Mouse (Mus musculus) kidney, embryonic 14.5 days (tissue): ENCODE results near the gene Mga. TPM values are rescaled to one million over a fixed set of nuclear protein-coding genes. Genes with fewer than 3 reads are reported as not detected.

Source experiments
- ATAC-seq: fragments of 200-750 bp; cut with Nextera tagmentation; 2 replicates; pipeline ENCODE4 v1.8.0; 2017; ENCODE audit warnings: moderate number of reproducible peaks, mild to moderate bottlenecking, moderate TSS enrichment, moderate library complexity; ENCODE audit not compliant: low FRiP score, low TSS enrichment
- H3K27ac ChIP-seq: fragments of 300-500 bp; sonication (generic); 2 replicates; pipeline ENCODE4 v1.5.1; 2014; ENCODE audit warnings: low read depth, mild to moderate bottlenecking, low read length, moderate library complexity, mixed read lengths
- H3K27me3 ChIP-seq: fragments of 300-500 bp; sonication (generic); 2 replicates; pipeline ENCODE4 v1.6.1; 2014; ENCODE audit warnings: mild to moderate bottlenecking, low read length; ENCODE audit not compliant: control insufficient read depth, insufficient read depth
- H3K36me3 ChIP-seq: fragments of 300-500 bp; sonication (generic); 2 replicates; pipeline ENCODE4 v1.6.1; 2014; ENCODE audit warnings: low read length, mixed read lengths; ENCODE audit not compliant: control insufficient read depth, insufficient read depth
- H3K4me1 ChIP-seq: fragments of 300-500 bp; sonication (generic); 2 replicates; pipeline ENCODE4 v1.6.1; 2014; ENCODE audit warnings: low read length, mixed read lengths; ENCODE audit not compliant: control insufficient read depth, insufficient read depth
- H3K4me2 ChIP-seq: fragments of 300-500 bp; sonication (generic); replicated peaks from 2 replicates; pipeline ENCODE4 v1.6.1; 2014; ENCODE audit warnings: low read depth, mild to moderate bottlenecking, low read length
- H3K4me3 ChIP-seq: fragments of 300-500 bp; sonication (generic); 2 replicates; pipeline ENCODE4 v1.5.1; 2014; ENCODE audit warnings: mild to moderate bottlenecking, low read length
- H3K9ac ChIP-seq: fragments of 300-500 bp; sonication (generic); 2 replicates; pipeline ENCODE4 v1.6.1; 2014; ENCODE audit warnings: low read depth, mild to moderate bottlenecking, low read length, moderate library complexity
- H3K9me3 ChIP-seq: fragments of 300-500 bp; sonication (generic); 2 replicates; pipeline ENCODE4 v1.6.1; 2016; ENCODE audit warnings: low read length; ENCODE audit not compliant: control insufficient read depth
- WGBS: fragments of 180-500 bp; shearing (Covaris S2); extraction: QIAGEN DNeasy Blood & Tissue Kit; methylation state at CpG from one replicate; pipeline ENCODE4 v1.1.7; 2014; 5-methylcytosine and 5-hydroxymethylcytosine counted together
- polyA plus RNA-seq: library from polyadenylated mRNA; unstranded; fragments of >200 nt; fragmentation: Nextera tagmentation; extraction: Ambion mirVana; gene quantifications from 2 replicates; pipeline ENCODE4 v1.2.1, GENCODE M21; 2014

The Mga gene
- polyA plus RNA-seq, 1 experiment from 2014 or later, result 41.5 TPM

DNA sequence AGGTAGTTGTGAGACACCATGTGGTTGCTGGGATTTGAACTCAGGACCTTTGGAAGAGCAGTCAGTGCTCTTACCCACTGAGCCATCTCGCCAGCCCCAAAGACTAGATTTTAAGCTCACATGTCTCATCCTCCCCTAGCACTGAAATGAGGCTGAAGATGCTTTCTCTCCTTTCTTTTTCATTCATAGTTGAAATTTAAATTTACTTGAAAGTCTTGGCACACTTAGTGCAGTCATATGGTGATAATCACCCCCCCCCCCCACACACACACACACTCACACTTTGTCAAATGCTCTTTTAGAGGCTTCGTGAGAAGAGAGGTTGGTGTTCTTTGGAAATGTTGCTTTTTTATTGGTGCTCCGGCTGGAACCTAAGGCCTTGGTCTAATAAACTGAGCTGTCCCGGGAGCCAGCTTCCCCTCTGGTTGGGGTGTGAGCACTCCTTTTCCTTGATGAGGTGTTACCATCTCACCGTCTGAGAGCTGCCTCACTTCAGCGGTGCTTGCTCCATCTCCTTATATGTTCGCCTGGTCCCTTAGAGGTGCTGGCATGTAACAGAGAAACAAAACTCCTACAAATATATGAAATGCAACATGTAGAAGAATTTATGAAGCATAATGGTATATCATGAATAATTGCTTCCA lies 83.4 kb downstream of the Mga start:
- Histone ChIP-seq H3K9me3 (no peaks in the 10 kb centered on the region), H3K27ac (no peak overlapping the region), H3K9ac (no peak overlapping the region), H3K27me3 (no peaks in the 10 kb centered on the region), H3K4me1 (no peaks in the 10 kb centered on the region), H3K36me3 (no peaks in the 10 kb centered on the region), H3K4me3 (no peak overlapping the region), H3K4me2 (no peak overlapping the region)
- no peak for ATAC-seq
- WGBS, result 60% methylated on average over 7 of the region's 7 CpGs

DNA sequence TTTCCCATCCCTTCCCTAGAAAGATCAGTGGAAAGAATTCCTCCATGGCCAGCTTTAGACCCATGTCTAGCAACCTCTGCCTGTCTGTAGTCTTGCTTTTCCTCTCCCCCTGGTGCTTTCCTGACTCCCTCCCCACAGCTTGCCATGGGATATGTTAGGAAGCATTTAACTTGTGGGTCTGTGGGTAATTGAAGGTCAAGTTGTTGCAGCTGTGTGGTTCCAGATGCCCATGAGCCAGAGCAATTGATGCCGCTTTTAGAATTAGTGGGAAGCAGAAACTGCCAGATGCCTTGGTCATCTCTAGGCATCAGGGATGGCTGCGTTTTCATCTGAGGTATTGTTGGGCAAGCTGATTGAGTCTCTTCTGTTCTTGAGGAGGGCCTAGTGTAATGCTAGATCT lies 84.6 kb downstream of the Mga start:
- no peaks in the 10 kb centered on the region for H3K9me3 ChIP-seq
- H3K36me3 ChIP-seq, result no peaks in the 10 kb centered on the region
- no peak for ATAC-seq
- H3K4me3 ChIP-seq, result no peak overlapping the region
- H3K27me3 ChIP-seq, result no peaks in the 10 kb centered on the region
- H3K4me2 ChIP-seq, result no peak overlapping the region
- WGBS, result 77% methylated on average over 2 of the region's 2 CpGs
- no peak overlapping the region for H3K27ac ChIP-seq
- no peaks in the 10 kb centered on the region for H3K4me1 ChIP-seq
- H3K9ac ChIP-seq, result no peak overlapping the region

DNA sequence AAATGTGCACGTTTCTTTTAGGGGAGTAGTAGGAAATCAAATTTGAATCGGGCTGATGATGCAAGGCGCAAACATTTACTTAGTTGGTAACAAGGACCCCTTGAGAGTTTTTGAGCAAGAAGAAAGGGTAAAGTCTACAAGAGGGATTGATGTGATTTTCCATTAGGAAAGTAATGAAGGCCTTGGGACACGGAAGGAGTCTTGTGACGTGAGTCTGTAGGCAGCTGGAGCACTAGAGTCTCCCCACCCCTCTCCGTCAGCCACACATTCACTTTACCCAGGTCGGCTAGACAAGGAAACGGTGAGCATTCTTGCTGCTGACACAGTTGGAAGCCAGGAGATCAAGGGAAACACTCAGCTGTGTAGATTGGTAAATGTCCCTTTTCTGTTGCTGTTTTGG lies 88.8 kb downstream of the Mga start:
- WGBS, result 74% methylated on average over 8 of the region's 8 CpGs
- Histone ChIP-seq H3K27me3 (no peaks in the 10 kb centered on the region), H3K9ac (no peak overlapping the region), H3K27ac (no peak overlapping the region), H3K4me2 (no peak overlapping the region), H3K4me1 (no peaks in the 10 kb centered on the region), H3K36me3 (no peaks in the 10 kb centered on the region), H3K4me3 (no peak overlapping the region), H3K9me3 (no peaks in the 10 kb centered on the region)
- no peak for ATAC-seq

DNA sequence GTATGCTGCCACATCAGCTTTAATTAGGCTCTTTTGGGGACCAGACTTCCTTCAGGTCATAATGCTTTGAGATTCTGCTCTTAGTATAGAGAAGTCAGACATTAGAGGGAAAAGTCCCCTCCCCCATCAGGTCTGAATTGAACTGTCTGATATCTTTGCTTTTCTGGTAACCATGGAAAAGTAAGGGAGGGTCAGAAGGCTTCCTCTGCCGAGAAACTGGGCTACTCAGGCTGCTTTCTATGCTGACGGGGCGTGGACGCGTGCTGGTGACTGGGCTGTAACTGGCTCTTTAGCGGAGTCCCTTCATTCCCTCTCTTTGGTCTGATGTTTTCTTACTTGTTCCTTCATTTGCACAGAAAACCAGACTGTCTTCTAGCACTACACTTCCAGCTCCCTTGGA lies 89.3 kb downstream of the Mga start:
- no peaks in the 10 kb centered on the region for H3K36me3 ChIP-seq
- no peak overlapping the region for H3K4me2 ChIP-seq
- H3K9ac ChIP-seq, result no peak overlapping the region
- no peaks in the 10 kb centered on the region for H3K9me3 ChIP-seq
- H3K4me1 ChIP-seq, result no peaks in the 10 kb centered on the region
- 75% methylated on average over 6 of the region's 6 CpGs for WGBS
- H3K27me3 ChIP-seq, result no peaks in the 10 kb centered on the region
- H3K4me3 ChIP-seq, result no peak overlapping the region
- no peak overlapping the region for H3K27ac ChIP-seq
- ATAC-seq, result no peak

DNA sequence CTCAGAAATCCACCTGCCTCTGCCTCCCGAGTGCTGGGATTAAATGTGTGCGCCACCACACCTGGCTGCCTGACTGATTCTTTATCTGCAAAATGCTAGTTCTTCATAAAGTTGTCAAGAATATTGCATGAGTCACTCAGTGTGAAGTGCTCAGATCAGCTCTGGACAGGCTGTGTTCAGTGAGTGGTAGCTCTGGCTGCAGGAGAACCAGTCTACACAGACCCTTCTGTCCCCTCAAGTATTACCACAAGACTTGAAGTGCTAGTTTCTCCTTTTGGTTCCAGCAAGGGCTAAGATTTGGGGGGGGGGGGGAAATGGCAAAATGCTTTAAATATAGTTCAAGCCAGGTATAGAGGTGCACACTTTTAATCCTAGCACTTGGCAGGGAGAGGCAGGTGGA lies 90.4 kb downstream of the Mga start:
- Histone ChIP-seq H3K9ac (no peak overlapping the region), H3K36me3 (no peaks in the 10 kb centered on the region), H3K4me3 (no peak overlapping the region), H3K27ac (no peak overlapping the region), H3K27me3 (no peaks in the 10 kb centered on the region), H3K9me3 (no peaks in the 10 kb centered on the region), H3K4me1 (no peaks in the 10 kb centered on the region), H3K4me2 (no peak overlapping the region)
- no peak for ATAC-seq
- 93% methylated on average over 2 of the region's 2 CpGs for WGBS

DNA sequence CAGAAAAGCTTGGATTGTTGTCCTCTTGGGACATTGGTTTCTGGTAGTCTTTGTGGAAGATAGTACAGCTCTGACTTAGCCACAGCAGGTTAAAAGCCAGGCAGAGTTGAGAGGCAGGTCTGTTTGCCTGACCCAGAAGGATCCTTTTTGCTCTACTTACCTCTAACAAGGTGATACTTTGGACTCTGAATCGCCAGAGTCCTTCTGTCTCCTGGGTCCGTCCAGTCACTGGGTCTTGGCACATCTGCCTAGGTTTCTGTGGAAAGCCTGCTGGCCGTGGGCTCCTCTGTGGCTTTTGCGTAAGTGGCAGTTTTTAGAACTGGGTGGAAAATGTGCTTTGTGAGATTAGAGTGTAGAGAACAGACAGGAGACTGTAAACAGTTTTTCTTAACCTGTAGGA lies 91.9 kb downstream of the Mga start:
- Histone ChIP-seq H3K4me2 (no peak overlapping the region), H3K4me1 (no peaks in the 10 kb centered on the region), H3K9ac (no peak overlapping the region), H3K36me3 (no peaks in the 10 kb centered on the region), H3K4me3 (no peak overlapping the region), H3K27me3 (no peaks in the 10 kb centered on the region), H3K27ac (no peak overlapping the region), H3K9me3 (no peaks in the 10 kb centered on the region)
- no peak for ATAC-seq
- WGBS, result 87% methylated on average over 4 of the region's 4 CpGs

DNA sequence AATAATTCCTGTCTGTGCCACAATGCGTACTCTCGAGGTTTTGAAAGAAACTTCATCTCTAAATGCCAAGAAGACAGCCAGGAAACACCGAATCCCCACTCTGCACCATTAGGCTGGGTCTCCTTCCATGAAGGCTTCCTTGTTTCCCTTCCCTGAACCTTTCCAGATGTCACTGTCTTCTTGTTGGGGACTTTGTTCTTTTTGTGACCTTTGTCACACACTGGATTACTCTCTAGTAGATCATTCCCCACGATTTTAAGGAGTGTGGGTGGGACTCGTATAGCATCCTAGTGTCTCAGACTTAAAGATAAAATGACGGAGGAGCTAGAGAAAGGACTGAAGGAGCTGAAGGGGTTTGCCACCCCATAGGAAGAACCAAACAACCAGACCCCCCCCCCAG lies 93.9 kb downstream of the Mga start:
- no peak overlapping the region for H3K4me3 ChIP-seq
- peaks cover 10% of the 10 kb centered on the region; the same call in 1 of the 2 replicates for H3K4me1 ChIP-seq
- H3K9ac ChIP-seq, result no peak overlapping the region
- no peak overlapping the region for H3K4me2 ChIP-seq
- 80% methylated on average over 6 of the region's 6 CpGs for WGBS
- no peak overlapping the region for H3K27ac ChIP-seq
- no peaks in the 10 kb centered on the region for H3K36me3 ChIP-seq
- no peaks in the 10 kb centered on the region for H3K27me3 ChIP-seq
- no peak for ATAC-seq
- no peaks in the 10 kb centered on the region for H3K9me3 ChIP-seq

DNA sequence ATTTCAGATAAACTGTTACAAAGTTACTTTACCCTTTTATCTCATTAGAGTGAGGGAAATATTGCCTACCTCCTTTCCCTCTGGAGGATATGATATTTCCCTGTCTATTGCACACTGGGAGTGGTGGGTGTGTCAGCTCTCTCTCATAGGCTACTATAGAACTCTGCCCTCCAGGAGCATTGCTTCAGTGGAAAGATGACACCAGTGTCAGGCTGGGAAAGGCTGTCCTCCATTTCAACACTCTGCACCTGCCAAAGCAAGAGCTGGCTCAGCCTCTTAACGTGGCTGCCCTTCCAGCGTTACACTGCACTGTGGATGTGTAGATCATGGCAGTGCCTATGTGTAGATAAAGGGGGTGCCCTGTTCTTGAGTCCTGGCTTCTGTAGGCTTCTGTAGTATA lies 95.3 kb downstream of the Mga start:
- H3K9ac ChIP-seq, result no peak overlapping the region
- no peak overlapping the region for H3K4me3 ChIP-seq
- 80% methylated on average over 2 of the region's 2 CpGs for WGBS
- no peaks in the 10 kb centered on the region for H3K27me3 ChIP-seq
- H3K27ac ChIP-seq, result no peak overlapping the region
- no peaks in the 10 kb centered on the region for H3K9me3 ChIP-seq
- peaks cover 18% of the 10 kb centered on the region; the same call in 1 of the 2 replicates for H3K4me1 ChIP-seq
- no peaks in the 10 kb centered on the region for H3K36me3 ChIP-seq
- no peak for ATAC-seq
- no peak overlapping the region for H3K4me2 ChIP-seq

DNA sequence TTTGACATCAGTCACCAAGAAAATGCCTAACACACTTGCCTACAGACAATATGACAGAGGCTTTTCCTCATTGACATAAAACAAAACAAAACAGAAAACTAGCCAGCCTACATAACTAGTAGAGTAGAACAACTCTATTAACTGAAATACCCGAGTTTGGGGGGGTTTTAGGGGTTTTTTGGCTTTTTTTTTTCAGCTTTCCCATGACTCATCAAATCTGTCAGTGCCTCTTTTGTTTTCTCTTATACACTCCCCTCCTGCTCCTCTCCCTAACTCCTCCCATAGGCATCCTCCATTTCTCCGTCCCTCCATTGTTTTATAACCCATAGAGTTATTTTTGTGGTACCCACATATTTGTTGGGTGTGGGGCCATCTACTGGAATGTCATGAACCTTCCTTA lies 96.5 kb downstream of the Mga start:
- Histone ChIP-seq H3K9me3 (no peaks in the 10 kb centered on the region), H3K9ac (no peak overlapping the region), H3K4me2 (no peak overlapping the region), H3K27me3 (no peaks in the 10 kb centered on the region), H3K4me1 (peaks cover 18% of the 10 kb centered on the region; the same call in 1 of the 2 replicates), H3K27ac (no peak overlapping the region), H3K36me3 (no peaks in the 10 kb centered on the region), H3K4me3 (no peak overlapping the region)
- no peak for ATAC-seq
- 62% methylated on average over 2 of the region's 2 CpGs for WGBS
